ENCODE assay signal across 15 mouse cellular contexts in the genomic region with DNA sequence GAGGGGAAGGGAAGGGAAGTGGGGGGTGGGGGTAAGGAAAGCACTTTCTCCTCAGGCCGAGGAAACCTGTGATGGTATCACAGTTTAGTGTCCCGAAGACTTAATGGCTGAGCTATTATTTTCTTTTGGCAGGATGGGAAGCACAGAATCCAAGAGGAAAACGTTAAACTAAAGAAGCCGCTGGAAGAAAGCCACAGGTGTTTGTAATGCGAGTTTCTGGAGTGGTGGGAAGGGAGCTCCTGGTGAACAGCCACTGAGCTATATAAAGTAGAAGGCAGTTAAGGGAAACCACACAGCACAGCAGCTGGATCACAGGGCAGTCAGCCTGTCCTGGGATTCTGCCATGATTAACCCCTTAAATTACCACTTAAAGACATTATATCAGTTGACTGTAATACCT.
"Had no signal": no experiment of that assay in that cellular context is flagged by ENCODE, and none has a peak within 500 bp of the region (broad histone marks: within the 10 kb centered on the region; RNA-seq: fewer than 3 reads in every experiment).

No protein-coding gene starts in this region.

- ATAC-seq: intestine, embryonic 15.5 days; midbrain, embryonic 16.5 days had no signal

- H3K9me3 ChIP-seq: intestine, embryonic 15.5 days; limb, embryonic 12.5 days; liver, embryonic 15.5 days; megakaryocyte, embryonic 14.5 days; midbrain, embryonic 12.5 days; neural tube, embryonic 13.5 days; stomach, embryonic 15.5 days had no signal

- H3K4me1 ChIP-seq: intestine, embryonic 15.5 days; limb, embryonic 12.5 days; midbrain, embryonic 12.5 days; neural tube, embryonic 13.5 days; stomach, embryonic 15.5 days had no signal

- H3K4me3 ChIP-seq: intestine, embryonic 15.5 days; limb, embryonic 12.5 days; liver, embryonic 15.5 days; megakaryocyte, embryonic 14.5 days; midbrain, embryonic 12.5 days; neural tube, embryonic 13.5 days; stomach, embryonic 15.5 days had no signal

- DNase-seq: layer of hippocampus, postnatal 36 days; lung, adult 2 months; lung, postnatal 10 days; right cerebral cortex, postnatal 14 days; thymus, adult 2 months; thymus, postnatal 25 days had no signal

- H3K27ac ChIP-seq: intestine, embryonic 15.5 days; limb, embryonic 12.5 days; liver, embryonic 15.5 days; macrophage; midbrain, embryonic 12.5 days; neural tube, embryonic 13.5 days; stomach, embryonic 15.5 days had no signal

- H3K27me3 ChIP-seq: intestine, embryonic 15.5 days; limb, embryonic 12.5 days; liver, embryonic 15.5 days; megakaryocyte, embryonic 14.5 days; midbrain, embryonic 12.5 days; neural tube, embryonic 13.5 days; stomach, embryonic 15.5 days had no signal
